Mouse (Mus musculus) liver, postnatal 0 days (tissue): ENCODE data around the gene Cep97. TPM values are rescaled to one million over a fixed set of nuclear protein-coding genes. Genes with fewer than 3 reads are reported as not detected.

Source experiments
- ATAC-seq: fragments of 200-750 bp; cut with Nextera tagmentation; 2 replicates; pipeline ENCODE4 v1.8.0; 2017; ENCODE audit warnings: mild to moderate bottlenecking, moderate library complexity
- DNase-seq: peaks from one replicate; pipeline ENCODE4 v3.0.0-alpha.2; 2016
- H3K27ac ChIP-seq: fragments of 300-500 bp; sonication (generic); 2 replicates; pipeline ENCODE4 v1.5.1; 2014; ENCODE audit warnings: antibody characterized with exemption, moderate library complexity, mild to moderate bottlenecking, low read depth
- H3K27me3 ChIP-seq: fragments of 300-500 bp; sonication (generic); 2 replicates; pipeline ENCODE4 v1.6.1; 2014; ENCODE audit warnings: low read length, control low read depth, mixed read lengths; ENCODE audit not compliant: insufficient read depth
- H3K36me3 ChIP-seq: fragments of 300-500 bp; sonication (generic); replicated peaks from 2 replicates; pipeline ENCODE4 v1.6.1; 2014; ENCODE audit warnings: mild to moderate bottlenecking, control low read depth, low read length, moderate library complexity, mixed read lengths; ENCODE audit not compliant: insufficient read depth
- H3K4me1 ChIP-seq: fragments of 300-500 bp; sonication (generic); 2 replicates; pipeline ENCODE4 v1.6.1; 2014; ENCODE audit warnings: antibody characterized with exemption, mild to moderate bottlenecking, control low read depth; ENCODE audit not compliant: insufficient read depth
- H3K4me2 ChIP-seq: fragments of 300-500 bp; sonication (generic); 2 replicates; pipeline ENCODE4 v1.6.1; 2014; ENCODE audit warnings: low read depth, mild to moderate bottlenecking, low read length, moderate library complexity, mixed read lengths
- H3K4me3 ChIP-seq: fragments of 300-500 bp; sonication (generic); 2 replicates; pipeline ENCODE4 v1.5.1; 2014; ENCODE audit warnings: low read depth, low read length
- H3K9ac ChIP-seq: fragments of 300-500 bp; sonication (generic); replicated peaks from 2 replicates; pipeline ENCODE4 v1.6.1; 2014; ENCODE audit warnings: mild to moderate bottlenecking, moderate library complexity
- H3K9me3 ChIP-seq: fragments of 300-500 bp; sonication (generic); 2 replicates; pipeline ENCODE4 v1.6.1; 2016; ENCODE audit warnings: mild to moderate bottlenecking, control low read depth, low read length, mixed read lengths
- CTCF ChIP-seq: sonication (generic); IDR thresholded peaks from 2 replicates; pipeline ENCODE4 v1.5.1; 2016; ENCODE audit warnings: antibody characterized with exemption, low read depth
- EP300 ChIP-seq: IDR thresholded peaks from 2 replicates; pipeline ENCODE4 v1.6.1; 2016; ENCODE audit warnings: antibody characterized with exemption, low read depth, mild to moderate bottlenecking
- WGBS: fragments of 180-500 bp; shearing (Covaris S2); extraction: QIAGEN DNeasy Blood & Tissue Kit; methylation state at CpG from one replicate; pipeline ENCODE4 v1.1.7; 2014; ENCODE audit not compliant: insufficient replicate concordance; 5-methylcytosine and 5-hydroxymethylcytosine counted together
- polyA plus RNA-seq: library from polyadenylated mRNA; unstranded; fragments of >200 nt; fragmentation: Nextera tagmentation; extraction: Ambion mirVana; gene quantifications from 2 replicates; pipeline ENCODE4 v1.2.1, GENCODE M21; 2015

Cep97 gene
- polyA plus RNA-seq, 1 experiment from 2014 or later, result 2.7 TPM

GRCm38 (mm10) chr16:55852943-55853727, 81.5 kb downstream of the Cep97 start:
- TF ChIP-seq CTCF (peak; percentile 95), EP300 (no peak)
- ATAC-seq (0 out of 2 replicates have a peak, but pooled peaks have one; percentile 23), DNase-seq (peak; percentile 79)
- H3K9me3 ChIP-seq, result no peaks in the 10 kb centered on the region
- H3K27ac ChIP-seq, result no peak overlapping the region
- WGBS, result 56% methylated on average over 19 of the region's 19 CpGs
- 0 out of 2 replicates have a peak, but pooled peaks cover 2% of the 10 kb centered on the region for H3K36me3 ChIP-seq
- H3K4me2 ChIP-seq, result no peak overlapping the region
- no peak overlapping the region for H3K4me3 ChIP-seq
- no peaks in the 10 kb centered on the region for H3K27me3 ChIP-seq
- H3K4me1 ChIP-seq, result no peaks in the 10 kb centered on the region
- H3K9ac ChIP-seq, result no peak overlapping the region

GRCm38 (mm10) chr16:55852515-55852914, 82.1 kb downstream of the Cep97 start:
- Histone ChIP-seq H3K4me2 (no peak overlapping the region), H3K27ac (no peak overlapping the region), H3K9ac (no peak overlapping the region), H3K4me1 (no peaks in the 10 kb centered on the region), H3K36me3 (0 out of 2 replicates have a peak, but pooled peaks cover 2% of the 10 kb centered on the region), H3K9me3 (no peaks in the 10 kb centered on the region), H3K4me3 (no peak overlapping the region), H3K27me3 (no peaks in the 10 kb centered on the region)
- 67% methylated on average over 4 of the region's 4 CpGs for WGBS
- ATAC-seq (no peak), DNase-seq (no peak)
- TF ChIP-seq CTCF, result no peak
- no peak for TF ChIP-seq EP300

DNA sequence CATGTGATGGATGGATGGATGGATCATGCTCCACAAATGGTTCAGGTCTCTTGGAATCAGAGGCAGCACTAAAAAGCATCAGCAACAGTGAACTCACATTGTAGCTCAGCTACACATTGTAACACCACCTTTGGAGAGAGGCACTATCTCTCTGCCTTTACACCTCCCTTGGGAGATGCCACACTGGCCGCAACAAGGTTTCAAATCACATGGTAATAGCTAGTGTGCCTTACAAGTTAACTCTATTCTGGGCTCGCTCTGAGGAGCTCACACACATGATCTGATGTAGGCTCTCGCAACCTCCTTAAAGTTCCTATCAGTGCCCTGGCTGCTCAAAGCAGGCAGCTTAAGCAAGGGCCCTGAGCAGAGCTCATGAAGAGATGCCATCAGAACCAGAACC, 84.2 kb downstream of the Cep97 start:
- 90% methylated on average over 3 of the region's 3 CpGs for WGBS
- Histone ChIP-seq H3K4me3 (no peak overlapping the region), H3K4me1 (no peaks in the 10 kb centered on the region), H3K4me2 (no peak overlapping the region), H3K27ac (no peak overlapping the region), H3K27me3 (no peaks in the 10 kb centered on the region), H3K9ac (no peak overlapping the region), H3K9me3 (no peaks in the 10 kb centered on the region), H3K36me3 (0 out of 2 replicates have a peak, but pooled peaks cover 2% of the 10 kb centered on the region)
- ATAC-seq (no peak), DNase-seq (no peak)
- TF ChIP-seq EP300 (no peak), CTCF (no peak)

Other genes starting within 250 kb of the Cep97 start
- 2.7 and 3.2 TPM in 2 replicates for gene Nfkbiz, start 96.0 kb downstream of the Cep97 start, polyA plus RNA-seq
- 0.22 and 0.31 TPM in 2 replicates for gene Nxpe3, start 39.6 kb downstream of the Cep97 start, polyA plus RNA-seq
- 446 and 482 TPM in 2 replicates for gene Rpl24, start 31.4 kb upstream of the Cep97 start, polyA plus RNA-seq
- 5.3 and 6.0 TPM in 2 replicates for gene Zbtb11, start 39.0 kb upstream of the Cep97 start, polyA plus RNA-seq
- 61.8 and 64.2 TPM in 2 replicates for gene Pcnp, start 94.9 kb upstream of the Cep97 start, polyA plus RNA-seq
- 15.2 and 15.7 TPM in 2 replicates for gene Trmt10c, start 103.0 kb upstream of the Cep97 start, polyA plus RNA-seq
- gene Senp7, start 113.5 kb upstream of the Cep97 start, polyA plus RNA-seq, result 7.4 and 10.6 TPM in 2 replicates